Mouse (Mus musculus): ENCODE results near the gene Polr3e.

Gene Polr3e

DNA sequence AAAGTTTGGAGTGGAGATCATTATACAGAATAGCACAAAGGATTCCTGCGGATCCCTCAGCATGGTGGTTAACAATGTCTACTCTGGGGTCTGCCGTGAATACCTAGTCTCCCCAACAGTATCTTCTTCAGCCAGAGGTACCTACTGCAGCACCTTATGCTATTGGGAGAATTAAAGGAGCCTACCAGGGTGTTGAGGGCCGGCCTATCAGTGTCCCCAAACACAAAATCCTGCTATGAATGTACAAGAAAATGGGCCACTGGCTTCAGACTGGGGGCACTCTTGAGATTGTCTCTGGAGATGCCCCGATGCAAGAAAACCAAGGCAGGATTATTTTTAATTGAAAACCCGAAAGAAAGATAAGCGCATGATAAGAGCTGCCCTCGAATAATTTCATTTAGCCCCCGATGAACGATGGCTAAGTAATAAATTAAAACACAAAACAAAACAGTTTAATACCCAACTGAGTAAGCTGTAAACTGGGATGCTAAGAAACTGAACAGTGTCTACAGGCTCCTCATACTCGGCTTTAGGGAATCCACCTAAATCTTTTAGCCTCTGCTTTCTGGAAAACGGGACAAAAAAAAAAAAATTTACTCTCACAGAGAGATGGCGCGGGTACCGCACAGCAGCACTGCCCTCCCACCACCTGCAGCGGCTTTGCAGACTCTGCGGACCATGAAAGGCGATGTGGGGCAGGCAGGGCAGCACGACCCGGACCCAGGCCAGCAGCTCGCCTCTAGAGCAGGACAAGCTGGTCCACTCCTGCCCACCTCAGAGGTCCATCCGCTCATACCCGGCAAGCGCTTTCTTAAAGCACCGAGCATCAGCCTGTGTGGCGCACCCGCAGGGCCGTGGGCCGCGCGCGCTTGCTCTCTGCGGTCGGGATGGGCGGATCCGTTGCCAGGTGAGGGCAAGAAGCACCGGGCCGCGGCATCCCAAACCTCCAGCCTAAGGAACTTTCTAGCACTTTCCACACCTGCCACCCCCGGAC lies 63.7 kb downstream of the Polr3e start:
- peak; percentile 38 for DNase-seq

DNA sequence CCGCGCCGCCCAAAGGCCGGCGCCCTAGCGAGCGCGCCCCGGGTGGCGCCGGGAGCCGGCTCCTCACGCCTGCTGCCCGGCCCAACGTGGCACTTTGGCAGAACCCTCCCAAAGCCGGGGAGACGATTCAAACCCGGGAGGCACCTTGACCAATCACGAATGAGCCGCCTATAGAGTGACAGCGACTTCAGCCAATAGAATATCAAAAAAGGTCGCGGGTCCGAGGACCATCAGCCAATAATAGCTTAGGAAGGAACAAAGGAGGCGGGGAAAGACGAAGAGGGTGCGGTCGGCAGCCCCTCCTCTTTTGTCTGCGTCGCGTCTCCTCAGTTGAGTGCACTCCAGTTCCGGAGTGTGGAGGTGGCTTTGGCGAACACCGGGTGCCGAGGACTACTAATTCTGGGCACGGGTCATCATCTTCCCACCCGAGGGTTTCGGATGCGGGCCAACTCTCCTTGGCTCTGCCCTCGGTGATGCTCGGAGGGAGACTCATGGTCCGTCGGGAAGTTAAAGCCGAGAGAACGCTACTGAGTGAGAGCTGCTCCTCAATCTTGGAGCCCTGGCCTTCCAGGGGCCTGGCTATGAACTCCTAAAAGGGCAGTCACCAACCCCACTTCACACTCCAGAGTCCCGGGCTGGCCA lies 64.8 kb downstream of the Polr3e start, which contains the start of the genes Cdr2 and Mfsd13b:
Gene Cdr2 (minus strand): TSS at position 113 of the 642 bp plus-strand sequence.
Gene Mfsd13b (plus strand): TSS at position 310 of the 642 bp plus-strand sequence.
- peak; percentile 93 for DNase-seq

GRCm38 (mm10) chr7:120982968-120983367 lies 65.4 kb downstream of the Polr3e start:
- DNase-seq = no peak

DNA sequence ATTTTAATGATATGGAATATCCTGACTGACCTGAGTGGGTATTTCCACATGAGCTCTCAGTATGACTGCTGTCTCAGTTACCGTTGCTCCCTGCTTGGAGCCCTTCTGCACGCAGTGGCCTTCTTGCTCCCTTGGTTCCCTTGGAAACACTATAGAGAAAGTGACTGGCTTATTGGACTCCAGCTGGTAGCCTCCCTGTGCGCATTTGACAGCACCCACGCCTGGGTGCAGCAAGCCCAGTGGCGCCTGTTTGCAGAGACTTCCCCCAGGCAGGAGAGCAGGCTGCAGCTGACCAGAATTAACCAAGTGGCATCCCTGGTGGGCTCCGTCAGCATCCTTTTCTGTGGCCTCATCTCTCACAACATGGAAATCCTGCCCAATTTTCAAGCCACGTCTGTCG lies 73.6 kb downstream of the Polr3e start:
- no peak for DNase-seq

Data from cerebellum, adult 11 months (tissue).